In the genomic region with DNA sequence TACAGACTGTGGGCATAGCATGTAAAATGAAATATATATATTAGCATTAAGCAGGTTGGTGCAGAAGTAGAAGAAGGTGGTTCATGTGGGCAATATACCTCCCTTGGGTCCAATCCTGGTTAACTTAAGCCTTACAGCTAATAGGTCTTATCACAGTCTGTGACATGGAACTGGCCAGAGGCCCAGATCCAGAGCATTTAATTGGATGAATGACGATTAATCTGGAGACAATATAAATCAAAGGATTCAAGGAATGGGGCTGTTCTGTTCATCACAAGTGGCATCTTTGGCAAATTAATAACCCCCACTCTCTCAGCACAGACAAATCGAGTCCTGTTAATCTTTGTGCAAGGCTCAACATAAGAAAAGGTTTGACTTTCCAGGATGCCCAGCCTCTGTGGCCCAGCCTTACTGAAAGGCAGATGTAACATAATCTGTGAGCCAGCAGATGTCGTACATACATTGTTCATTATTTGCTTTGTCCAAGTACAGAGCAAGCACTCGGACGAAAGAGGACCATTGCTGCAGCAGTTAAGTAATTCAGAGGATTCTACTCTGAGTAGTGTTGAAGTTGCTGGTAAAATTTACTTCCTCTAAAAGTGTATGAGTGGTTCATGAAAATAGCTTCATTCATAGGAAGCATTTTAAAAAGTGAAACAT, we compare ENCODE assay signal across 9 mouse cellular contexts.
DNase-seq lines count a peak whose midpoint lies in the region; ATAC-seq and TF ChIP-seq lines count a peak whose summit lies in the region.
"Had no signal": no experiment of that assay in that cellular context is flagged by ENCODE, and none has a peak within 500 bp of the region (broad histone marks: within the 10 kb centered on the region; RNA-seq: fewer than 3 reads in every experiment).

No protein-coding gene starts in this region.

- H3K36me3 ChIP-seq in liver, embryonic 12.5 days, result no peaks in the 10 kb centered on the region
- no peaks in the 10 kb centered on the region for H3K36me3 ChIP-seq in forebrain, embryonic 15.5 days
- H3K36me3 ChIP-seq: liver, embryonic 13.5 days had no signal

- ATAC-seq in liver, embryonic 12.5 days, result no peak
- ATAC-seq in forebrain, embryonic 15.5 days (replicated peaks), result peak; percentile 72

- no peaks in the 10 kb centered on the region for H3K9me3 ChIP-seq in liver, embryonic 12.5 days (replicated peaks)
- no peaks in the 10 kb centered on the region for H3K9me3 ChIP-seq in forebrain, embryonic 15.5 days
- H3K9me3 ChIP-seq: liver, embryonic 13.5 days had no signal

- TF ChIP-seq CTCF in cerebellum, adult 2 months (IDR thresholded peaks at IDR 0.05; ENCODE audit: borderline replicate concordance, insufficient read depth, low read depth, low read length), result peak; percentile 48; the same call in 1 of the 2 replicates

- no peaks in the 10 kb centered on the region for H3K27me3 ChIP-seq in cerebellum, adult 2 months (ENCODE audit: control insufficient read depth, insufficient read depth, low read length)
- H3K27me3 ChIP-seq in liver, embryonic 12.5 days (replicated peaks), result no peaks in the 10 kb centered on the region
- H3K27me3 ChIP-seq in forebrain, embryonic 15.5 days, result no peaks in the 10 kb centered on the region
- H3K27me3 ChIP-seq: liver, embryonic 13.5 days had no signal

- no peak overlapping the region for H3K9ac ChIP-seq in liver, embryonic 12.5 days
- no peak overlapping the region for H3K9ac ChIP-seq in forebrain, embryonic 15.5 days (replicated peaks)
- H3K9ac ChIP-seq: liver, embryonic 13.5 days had no signal

- no peak overlapping the region for H3K4me3 ChIP-seq in cerebellum, adult 2 months (replicated peaks; ENCODE audit: insufficient read depth, low read depth, low read length)
- H3K4me3 ChIP-seq in liver, embryonic 12.5 days, result no peak overlapping the region
- H3K4me3 ChIP-seq in forebrain, embryonic 15.5 days, result no peak overlapping the region
- H3K4me3 ChIP-seq: liver, embryonic 13.5 days had no signal

- no peak for TF ChIP-seq POLR2A in cerebellum, adult 2 months (IDR thresholded peaks at IDR 0.05; ENCODE audit: borderline replicate concordance, insufficient read depth, low read length)

- peak in 1 of 2 experiments; percentile 25 for DNase-seq in cerebellum, adult 2 months
- no peak for DNase-seq in cerebellum, adult 9-11 months
- peak; percentile 3 for DNase-seq in liver
- peak; percentile 23 for DNase-seq in lung, postnatal 25 days (ENCODE audit: low spot score)
- DNase-seq in testis, postnatal 10 days (ENCODE audit: low spot score), result no peak
- no peak for DNase-seq in thymus, adult 18-20 months
- DNase-seq: liver, embryonic 13.5 days had no signal

- H3K4me2 ChIP-seq in liver, embryonic 12.5 days, result no peak overlapping the region
- no peak overlapping the region for H3K4me2 ChIP-seq in forebrain, embryonic 15.5 days (replicated peaks)
- H3K4me2 ChIP-seq: liver, embryonic 13.5 days had no signal

- no peaks in the 10 kb centered on the region for H3K4me1 ChIP-seq in cerebellum, adult 2 months (ENCODE audit: control insufficient read depth, insufficient read depth, low read length)
- H3K4me1 ChIP-seq in liver, embryonic 12.5 days, result no peaks in the 10 kb centered on the region
- H3K4me1 ChIP-seq in forebrain, embryonic 15.5 days, result no peaks in the 10 kb centered on the region
- H3K4me1 ChIP-seq: liver, embryonic 13.5 days had no signal

- no peak overlapping the region for H3K27ac ChIP-seq in cerebellum, adult 2 months (ENCODE audit: insufficient read depth, low read length)
- H3K27ac ChIP-seq in liver, embryonic 12.5 days, result no peak overlapping the region
- no peak overlapping the region for H3K27ac ChIP-seq in forebrain, embryonic 15.5 days (replicated peaks)
- H3K27ac ChIP-seq: liver, embryonic 13.5 days had no signal

- 26% methylated on average over 5 of the region's 5 CpGs for WGBS in cerebellum, adult 2 months
- 47% methylated on average over 5 of the region's 5 CpGs for WGBS in liver, embryonic 12.5 days (ENCODE audit: insufficient replicate concordance)
- 25% methylated on average over 5 of the region's 5 CpGs for WGBS in forebrain, embryonic 15.5 days

Comparison
In these comparisons a context has a peak if more than half of its experiments do, and no peak if none do; other contexts are left out.
1. DNase-seq: peak in liver (single experiment) and lung, postnatal 25 days (single experiment); none in cerebellum, adult 9-11 months (single experiment), testis, postnatal 10 days (single experiment) and thymus, adult 18-20 months (0 of 2).